Comparison of ENCODE assay signal across 1 mouse cellular context in genomic region chr11:76167079-76167765, GRCm38 (mm10).
TF ChIP-seq lines count a peak whose summit lies in the region.

No protein-coding gene starts in this region.

TF ChIP-seq in MEL, 35 proteins besides CTCF, POLR2A, EP300 and RAD21:
- TF ChIP-seq ZC3H11A (IDR thresholded peaks at IDR 0.05; ENCODE audit: low read depth, low read length) (peak; percentile 97), MEF2A (IDR thresholded peaks at IDR 0.05; ENCODE audit: extremely low read depth, insufficient replicate concordance, low read depth, low read length, poor library complexity, severe bottlenecking) (no peak), SMC3 (IDR thresholded peaks at IDR 0.05; ENCODE audit: low read depth, low read length) (peak; percentile 94), ZNF384 (IDR thresholded peaks at IDR 0.05; ENCODE audit: low read depth, low read length) (peak; percentile 66; the same call in 1 of the 2 replicates), ZMIZ1 (IDR thresholded peaks at IDR 0.05; ENCODE audit: low read depth, low read length) (no peak), MYC (IDR thresholded peaks at IDR 0.05; ENCODE audit: low read depth, low read length) (0 out of 2 replicates have a peak, but pooled peaks have one; percentile 37), POLR2AphosphoS2 (IDR thresholded peaks at IDR 0.05; ENCODE audit: low read length) (no peak), POLR2AphosphoS5 (IDR thresholded peaks at IDR 0.05; ENCODE audit: borderline replicate concordance, low read depth, low read length) (no peak), NRF1 (IDR thresholded peaks at IDR 0.05; ENCODE audit: insufficient read depth, low read depth, low read length, poor library complexity, severe bottlenecking) (no peak), USF1 (IDR thresholded peaks at IDR 0.05; ENCODE audit: low read depth, low read length) (no peak), MAX (IDR thresholded peaks at IDR 0.05; ENCODE audit: low read length) (no peak), SIN3A (IDR thresholded peaks at IDR 0.05; ENCODE audit: low read length) (peak; percentile 69; the same call in 1 of the 2 replicates), MAZ (IDR thresholded peaks at IDR 0.05; ENCODE audit: low read depth, low read length) (0 out of 2 replicates have a peak, but pooled peaks have one; percentile 3), CHD2 (IDR thresholded peaks at IDR 0.05; ENCODE audit: low read length) (no peak)
TF ChIP-seq in MEL: peak in this region for 6.
